Mouse (Mus musculus) yolk sac, embryonic 10.5 days (tissue): ENCODE measurements around the gene Fancg.
"Not testable (repeated sequence)": the region's sequence is repeated elsewhere in the genome, so short reads cannot be mapped to it uniquely, and the experiment has no call there.

Experiments
- DNase-seq: peaks from one replicate; pipeline ENCODE4 v3.0.0-alpha.2; 2017; ENCODE audit warnings: low spot score

The Fancg gene

DNA sequence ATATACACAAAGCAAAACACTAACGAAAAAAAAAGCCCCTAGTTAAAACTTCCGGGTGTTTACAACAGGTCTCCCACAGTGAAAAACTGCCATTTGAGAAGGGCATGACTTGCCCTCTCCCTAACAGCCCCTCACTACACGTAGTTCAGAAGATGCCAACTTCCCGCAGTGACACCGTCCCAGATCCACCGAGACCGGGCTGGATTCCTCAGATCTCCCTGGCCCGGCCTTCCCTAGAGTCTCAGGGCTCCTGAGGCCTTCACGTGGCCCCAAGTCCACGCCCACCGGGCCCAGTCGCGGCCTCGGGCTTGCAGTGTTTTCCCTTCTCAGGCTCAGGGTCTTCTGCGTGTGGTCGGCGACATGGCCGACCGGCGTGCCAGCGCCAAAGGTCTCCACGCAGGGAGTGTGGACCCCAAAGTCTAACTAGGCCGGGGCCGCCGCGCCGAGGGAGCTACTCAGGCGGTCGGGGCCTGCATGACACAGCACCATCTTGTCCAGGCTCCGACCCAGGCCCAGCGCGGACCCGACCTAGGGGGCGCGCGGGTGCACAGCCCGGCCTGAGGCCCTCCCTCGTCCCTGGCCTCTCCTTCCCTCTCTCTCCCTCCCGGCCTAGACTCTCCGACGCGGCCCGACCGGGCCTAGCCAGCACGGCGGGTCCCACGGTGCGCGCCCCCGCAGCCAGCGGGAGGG lies 10.7 kb downstream of the Fancg start:
- peak; percentile 91 for DNase-seq

DNA sequence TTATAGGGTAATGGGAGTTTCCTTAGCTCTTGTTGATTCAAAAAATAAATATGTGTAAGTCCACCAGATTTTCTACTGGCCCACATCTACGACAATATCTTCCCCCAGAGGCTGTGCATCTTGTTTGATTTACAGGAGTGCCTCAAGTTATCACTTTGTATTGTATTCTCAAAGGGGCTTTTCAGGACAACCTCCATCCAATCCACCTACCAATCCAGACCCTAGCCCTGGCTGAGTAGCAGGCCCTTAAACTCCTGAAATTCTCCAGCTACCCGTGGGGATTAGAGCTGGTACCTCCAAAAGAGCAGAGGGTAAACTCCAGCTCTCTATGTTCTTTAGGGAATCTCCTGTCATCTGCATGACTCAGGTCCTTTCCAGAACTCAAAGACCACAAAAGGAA lies 12.3 kb downstream of the Fancg start:
- no peak for DNase-seq

DNA sequence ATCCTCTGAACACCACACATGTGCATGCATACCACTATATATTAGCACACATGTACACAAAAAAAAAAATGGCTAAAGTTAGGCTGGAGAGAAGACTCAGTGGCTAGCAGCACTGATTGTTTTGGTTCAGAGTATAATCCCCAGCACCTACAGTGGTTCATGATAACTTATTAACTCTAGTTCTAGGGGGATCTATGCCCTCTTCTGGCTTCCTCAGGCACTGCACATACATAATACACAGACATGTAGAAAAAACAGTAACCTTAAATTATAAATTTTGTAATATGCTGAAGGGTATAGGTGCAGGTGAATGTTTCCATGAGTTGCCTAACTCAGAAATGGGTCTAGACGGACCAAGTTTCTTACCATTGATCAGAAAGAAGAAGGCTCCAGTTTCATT lies 22.0 kb downstream of the Fancg start:
- no peak for DNase-seq

DNA sequence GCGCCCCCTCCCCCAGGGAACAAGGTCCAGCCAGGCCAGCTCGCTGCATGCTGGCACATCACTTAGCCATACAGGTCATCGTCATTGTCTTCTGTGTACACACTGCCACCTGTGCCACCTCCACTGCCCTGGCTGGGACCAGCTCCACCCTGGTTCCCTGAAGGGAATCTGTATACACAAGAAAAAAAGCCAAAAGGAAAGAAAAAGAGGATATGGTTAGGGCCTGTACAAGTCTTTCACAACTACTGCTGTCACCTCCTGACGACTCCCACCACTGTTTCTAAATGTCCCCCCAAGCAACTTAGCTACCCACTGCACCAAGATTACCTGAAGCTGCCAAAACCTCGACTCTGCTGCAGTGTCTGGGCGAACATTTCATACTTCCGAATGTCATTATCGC lies 29.8 kb downstream of the Fancg start:
- not testable (repeated sequence) for DNase-seq

DNA sequence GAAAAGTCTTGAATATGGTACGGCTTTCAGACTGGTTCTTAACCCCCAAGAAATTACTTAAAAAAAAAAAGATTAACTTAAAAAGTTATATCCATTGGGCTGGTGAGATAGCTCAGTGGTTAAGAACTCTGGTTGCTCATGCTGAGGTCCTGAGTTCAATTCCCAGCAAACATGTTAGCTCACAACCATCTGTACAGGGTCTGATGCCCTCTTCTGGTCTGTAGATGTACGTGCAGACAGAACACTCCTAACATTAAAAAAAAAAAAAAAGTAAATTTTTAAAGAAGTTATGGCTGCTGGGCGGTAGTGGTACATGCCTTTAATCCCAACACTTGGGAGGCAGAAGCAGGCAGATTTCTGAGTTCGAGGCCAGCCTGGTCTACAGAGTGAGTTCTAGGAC lies 32.2 kb downstream of the Fancg start:
- no peak for DNase-seq

DNA sequence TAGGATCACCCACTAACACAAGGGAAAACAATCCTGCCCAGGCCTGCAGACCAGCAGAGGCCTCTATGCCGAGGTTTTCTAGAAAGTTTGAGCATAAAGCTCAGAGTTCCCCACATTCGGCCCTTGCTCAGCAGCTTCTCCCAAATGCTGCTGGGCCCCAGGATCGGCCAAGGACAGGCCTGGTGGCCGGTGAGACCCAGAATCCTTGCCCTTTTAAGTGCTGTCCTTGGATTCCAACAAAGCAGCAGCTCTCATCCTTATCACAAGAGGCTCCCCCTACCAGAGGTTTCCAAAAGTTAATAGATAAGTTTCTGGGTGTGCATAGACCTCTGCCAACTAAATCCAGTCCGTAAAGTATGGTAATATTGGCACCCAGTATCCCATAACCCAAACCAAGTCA lies 36.4 kb downstream of the Fancg start:
- DNase-seq = no peak

DNA sequence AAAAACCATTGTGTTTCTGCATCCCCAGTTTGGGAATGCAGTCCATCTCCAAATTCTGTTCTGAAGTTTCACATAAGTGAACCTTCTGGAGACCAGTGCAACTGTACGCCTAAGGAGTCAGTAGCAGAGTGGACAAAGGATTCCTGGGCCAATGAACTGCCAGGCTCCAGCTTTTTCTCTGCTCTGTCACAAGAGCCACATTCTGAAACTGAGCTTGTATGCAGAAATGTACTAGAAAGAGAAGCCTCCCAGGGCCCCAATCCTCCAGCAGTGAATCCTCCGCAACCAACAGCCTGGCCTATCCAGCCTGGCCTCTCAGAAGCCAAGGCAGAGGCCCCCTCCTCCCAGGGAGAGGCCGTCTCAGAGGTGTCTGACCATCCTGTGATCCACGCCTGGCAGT lies 37.4 kb downstream of the Fancg start:
- DNase-seq = no peak

DNA sequence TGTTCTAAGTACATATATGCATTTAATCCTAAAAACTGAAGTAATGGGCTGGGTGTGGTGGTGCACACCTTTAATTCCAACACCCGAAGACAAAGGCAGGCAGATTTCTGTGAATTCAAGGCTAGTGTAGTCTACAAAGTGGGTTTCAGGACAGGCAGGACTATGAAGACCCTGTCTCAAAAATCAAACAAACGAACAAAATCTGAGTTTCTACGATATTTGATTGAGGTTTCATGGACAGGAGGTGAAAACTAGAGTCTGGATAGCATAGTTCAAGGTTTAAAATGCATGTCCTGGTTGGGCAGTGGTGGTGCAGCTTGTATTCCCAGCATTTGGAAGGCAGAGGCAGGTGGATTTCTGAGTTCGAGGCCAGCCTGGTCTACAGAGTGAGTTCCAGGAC lies 41.0 kb downstream of the Fancg start, which contains the start of gene 1700022I11Rik:
Gene 1700022I11Rik, plus strand, starts transcription at position 301 of the 400 bp plus-strand sequence.
- no peak for DNase-seq

DNA sequence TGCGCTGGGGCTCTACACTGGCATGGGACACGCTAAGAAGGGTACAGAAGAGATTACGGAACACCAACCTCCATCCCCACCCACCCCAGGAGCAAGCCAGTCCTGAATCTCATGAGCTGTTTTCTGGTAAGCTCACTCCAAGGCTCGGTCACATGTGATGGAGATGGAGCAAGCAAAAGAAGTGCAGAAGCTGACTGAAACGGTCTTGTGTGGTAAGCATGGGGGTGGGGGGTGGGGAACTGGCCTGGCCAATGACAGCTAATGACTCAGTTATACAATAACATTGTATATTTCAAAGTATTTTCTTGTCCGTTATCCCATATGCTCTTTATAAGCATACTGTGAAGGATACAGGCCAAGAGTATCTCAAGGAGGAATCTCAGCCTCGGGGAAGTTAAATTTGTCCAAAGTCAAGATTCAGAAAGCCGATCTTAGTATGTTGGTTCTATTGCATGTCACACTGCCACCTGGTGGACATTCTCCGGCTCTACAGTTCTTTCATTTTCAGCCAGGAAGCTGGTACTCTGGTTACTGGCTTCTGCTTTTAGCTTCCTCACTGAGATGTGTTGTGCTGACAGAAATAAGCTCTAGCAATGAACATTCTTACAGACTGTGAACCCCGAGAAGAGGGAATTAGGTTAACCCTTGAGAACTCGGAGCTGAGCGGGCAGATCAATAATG lies 45.1 kb downstream of the Fancg start:
- peak; percentile 32 for DNase-seq

DNA sequence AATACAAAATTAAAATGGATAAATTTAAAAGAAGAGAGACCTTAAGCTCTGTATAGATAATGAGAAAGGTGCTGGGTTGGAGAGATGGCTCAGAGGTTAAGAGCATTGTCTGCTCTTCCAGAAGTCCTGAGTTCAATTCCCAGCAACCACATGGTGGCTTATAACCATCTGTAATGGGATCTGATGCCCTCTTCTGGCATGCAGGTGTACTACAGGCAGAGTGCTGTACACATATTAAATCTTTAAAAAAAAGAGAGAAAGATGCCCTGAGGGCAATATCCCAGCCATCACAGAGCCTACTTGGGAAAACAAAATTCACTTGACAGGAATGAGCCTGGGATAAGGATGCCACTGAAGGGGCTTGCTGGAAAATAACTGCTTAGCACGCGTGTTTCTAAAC lies 46.8 kb downstream of the Fancg start:
- no peak for DNase-seq

DNA sequence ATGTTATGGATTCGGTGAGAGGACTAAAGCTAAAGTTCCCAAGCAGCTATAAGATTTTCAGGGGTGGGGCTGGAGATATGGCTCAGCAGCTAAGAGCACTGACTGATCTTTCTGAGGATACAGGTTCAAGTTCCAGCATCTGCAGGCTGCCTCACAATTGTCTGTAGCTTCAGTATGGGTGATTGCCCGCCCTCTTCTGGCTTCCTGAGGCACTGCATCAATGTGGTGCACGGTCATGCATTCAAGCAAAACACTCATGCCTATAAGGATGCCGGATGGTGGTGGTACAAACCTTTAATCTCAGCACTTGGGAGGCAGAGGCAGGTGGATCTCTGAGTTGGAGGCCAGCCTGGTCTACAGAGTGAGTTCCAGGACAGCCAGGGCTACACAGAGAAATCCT lies 48.7 kb downstream of the Fancg start:
- no peak for DNase-seq

DNA sequence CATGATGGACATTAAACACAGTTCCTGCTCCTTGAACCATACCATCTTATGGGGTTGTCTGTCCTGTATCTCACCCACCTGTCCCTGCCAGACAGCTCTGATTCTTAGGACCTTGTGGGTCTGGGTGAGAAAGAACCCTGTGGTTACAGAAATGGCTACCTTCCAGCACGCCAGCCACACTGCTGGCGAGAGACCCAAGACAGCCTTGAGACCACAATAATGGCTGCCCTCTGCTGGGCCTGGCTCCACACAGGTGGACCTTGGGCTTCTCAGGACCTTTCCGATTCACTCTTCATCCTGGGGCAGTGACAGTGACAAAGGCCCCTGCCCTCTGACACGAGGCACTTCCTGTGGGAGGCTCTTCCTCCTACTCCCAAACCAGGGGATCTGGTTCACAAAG lies 50.9 kb downstream of the Fancg start:
- no peak for DNase-seq

DNA sequence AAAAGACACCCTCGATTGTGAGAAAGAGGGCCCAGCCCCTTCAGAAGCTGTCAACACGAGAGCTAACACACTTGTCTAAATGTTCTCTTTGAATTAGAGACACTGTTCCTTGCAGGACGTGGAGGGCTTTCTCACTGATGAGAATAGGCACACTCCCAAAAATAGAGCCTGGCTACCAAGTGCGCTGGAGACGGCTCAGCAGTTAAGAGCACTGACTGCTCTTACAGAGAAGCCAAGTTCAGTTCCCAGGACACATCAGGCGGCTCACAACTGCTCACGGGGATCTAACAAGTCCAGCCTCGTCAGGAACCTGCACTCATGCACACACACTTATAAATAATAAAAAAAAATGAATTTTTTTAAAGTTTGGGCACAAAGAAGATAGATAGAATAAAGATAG lies 51.4 kb downstream of the Fancg start:
- no peak for DNase-seq

DNA sequence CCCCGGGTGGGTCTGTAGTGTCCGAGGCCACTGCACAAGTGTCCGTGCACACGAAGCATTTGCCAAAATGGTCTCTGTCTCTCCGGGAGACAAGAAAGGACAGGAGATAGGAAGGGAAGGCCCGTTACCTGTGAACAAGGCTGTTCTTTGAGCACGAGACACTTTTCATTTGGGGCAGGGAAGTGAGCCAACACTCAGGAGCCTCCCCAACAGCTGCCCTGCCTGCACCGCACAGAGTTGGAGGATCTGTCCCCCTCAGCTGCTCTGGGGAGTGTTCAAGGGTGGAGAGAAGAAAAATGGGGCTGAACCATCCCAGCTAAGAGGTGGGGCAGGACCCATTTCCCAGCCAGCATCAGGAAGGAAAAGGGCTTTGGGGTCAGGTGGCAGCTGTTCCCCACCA lies 52.3 kb downstream of the Fancg start:
- DNase-seq = no peak

DNA sequence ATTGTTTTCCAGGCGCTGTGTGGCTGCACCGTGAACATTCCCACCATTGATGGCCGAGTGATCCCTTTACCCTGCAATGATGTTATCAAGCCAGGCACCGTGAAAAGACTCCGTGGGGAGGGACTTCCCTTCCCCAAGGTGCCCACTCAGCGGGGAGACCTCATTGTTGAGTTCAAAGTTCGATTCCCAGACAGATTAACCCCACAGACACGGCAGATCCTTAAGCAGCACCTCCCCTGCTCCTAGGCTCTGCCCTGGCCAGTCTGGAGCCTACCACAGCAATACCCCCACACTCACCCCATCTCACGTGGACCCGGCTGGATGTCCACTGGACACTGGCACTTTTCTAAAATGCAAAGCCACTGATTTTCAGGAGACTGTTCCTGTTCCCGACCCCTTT lies 53.0 kb downstream of the Fancg start:
- no peak for DNase-seq

DNA sequence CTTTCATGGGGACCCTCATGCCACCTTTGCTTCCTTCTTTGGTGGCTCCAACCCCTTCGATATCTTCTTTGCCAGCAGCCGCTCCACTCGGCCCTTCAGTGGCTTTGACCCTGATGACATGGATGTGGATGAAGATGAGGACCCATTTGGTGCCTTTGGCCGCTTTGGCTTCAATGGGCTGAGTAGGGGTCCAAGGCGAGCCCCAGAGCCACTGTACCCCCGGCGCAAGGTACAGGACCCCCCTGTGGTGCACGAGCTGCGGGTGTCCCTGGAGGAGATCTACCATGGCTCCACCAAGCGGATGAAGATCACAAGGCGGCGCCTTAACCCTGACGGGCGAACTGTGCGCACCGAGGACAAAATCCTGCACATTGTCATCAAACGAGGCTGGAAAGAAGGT lies 53.7 kb downstream of the Fancg start:
- no peak for DNase-seq

DNA sequence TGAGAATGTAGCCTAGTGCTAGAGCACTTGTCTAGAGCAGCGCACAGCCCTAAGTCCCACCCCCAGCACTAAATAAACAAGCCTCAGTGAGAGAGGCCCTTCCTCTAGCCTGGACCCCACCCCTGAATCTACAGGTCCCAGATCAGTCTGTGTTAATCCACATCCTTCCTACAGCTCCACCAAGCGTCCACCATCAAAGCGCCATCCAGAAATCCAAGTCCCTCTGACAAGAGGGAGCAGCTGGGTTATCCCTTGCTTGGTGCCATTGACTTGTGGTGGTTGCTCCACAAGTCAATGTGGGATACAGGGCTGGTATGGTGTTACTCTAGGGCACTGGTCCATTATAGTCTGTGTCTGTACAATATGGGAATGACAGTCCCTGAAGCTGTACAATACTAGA lies 55.1 kb downstream of the Fancg start:
- DNase-seq = no peak

DNA sequence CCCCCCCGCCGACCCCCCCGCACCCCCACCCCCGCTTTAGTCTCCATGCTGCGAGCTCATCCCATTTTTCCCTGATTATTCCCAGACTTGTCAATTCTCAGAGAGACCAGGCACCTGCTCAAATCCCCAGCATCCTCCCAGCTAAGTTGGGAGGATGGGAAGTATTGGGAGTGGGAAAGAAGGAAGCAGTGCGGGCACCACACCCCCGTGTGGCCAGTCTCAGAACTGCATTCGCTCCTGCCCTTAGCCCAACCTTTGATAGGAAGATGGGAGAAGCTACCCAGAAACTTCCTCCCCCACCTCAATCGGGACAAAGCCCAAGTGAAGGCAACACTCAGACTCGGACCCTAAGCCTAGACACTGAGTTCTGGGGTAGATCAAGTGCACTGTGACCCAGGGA lies 56.0 kb downstream of the Fancg start:
- DNase-seq = no peak

DNA sequence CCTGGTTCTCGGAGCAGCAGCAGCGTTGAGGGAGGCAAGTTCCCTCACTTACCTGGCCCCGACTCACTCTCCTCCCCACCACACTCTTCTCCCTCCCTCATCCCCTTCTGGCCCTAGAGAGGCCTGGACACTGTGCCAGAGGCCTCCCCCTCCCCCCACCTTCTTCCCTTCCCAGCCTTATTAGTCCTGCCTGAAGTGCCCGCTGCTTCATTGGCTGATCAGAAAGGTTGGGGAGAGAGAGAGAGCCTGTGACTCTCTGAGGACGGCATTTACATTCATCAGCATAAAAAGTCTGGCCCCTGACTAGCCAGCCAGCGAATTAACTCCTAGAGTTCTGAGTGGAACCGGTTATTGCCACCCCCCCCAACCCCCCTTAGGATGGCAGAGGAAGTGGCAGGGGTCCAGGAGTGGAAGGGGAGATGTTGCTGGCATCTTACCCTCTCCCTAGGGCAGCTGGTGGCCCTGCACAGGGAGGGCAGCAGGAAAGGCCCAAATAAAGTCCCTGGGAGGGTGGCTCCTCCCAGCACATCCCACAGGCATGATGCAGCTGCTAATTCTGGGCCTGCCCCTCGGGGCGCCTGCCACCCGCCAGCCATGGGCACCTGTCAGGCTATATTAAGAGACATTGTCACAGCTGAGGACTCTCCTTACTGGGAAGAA lies 56.7 kb downstream of the Fancg start:
- DNase-seq = no peak

DNA sequence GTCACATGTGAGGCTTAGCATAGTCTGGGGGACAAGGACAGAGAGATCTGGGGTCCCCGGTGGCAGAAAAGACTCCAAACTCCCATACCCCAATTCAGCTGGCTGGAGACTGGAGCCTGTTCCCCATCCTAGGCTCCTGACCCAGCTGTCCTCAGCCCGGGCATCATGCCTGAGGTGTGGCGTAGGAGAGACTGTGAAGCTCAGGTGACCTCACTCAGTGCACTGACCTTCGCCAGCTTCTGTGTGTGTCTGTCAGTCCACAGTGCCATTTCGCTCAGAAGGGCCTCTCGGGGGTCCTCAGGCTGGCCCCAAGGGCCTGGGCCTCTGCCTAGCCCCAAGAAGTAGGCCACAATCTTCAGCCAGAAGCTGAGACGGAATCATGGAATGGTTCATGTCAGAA lies 57.7 kb downstream of the Fancg start:
- no peak for DNase-seq
